Mouse (Mus musculus) liver, postnatal 0 days (tissue): Measurements from ENCODE around the gene Spag9.

ENCODE experiments used
- CTCF ChIP-seq: sonication (generic); IDR thresholded peaks from 2 replicates; pipeline ENCODE4 v1.5.1; 2016; ENCODE audit warnings: antibody characterized with exemption, low read depth
- EP300 ChIP-seq: IDR thresholded peaks from 2 replicates; pipeline ENCODE4 v1.6.1; 2016; ENCODE audit warnings: antibody characterized with exemption, low read depth, mild to moderate bottlenecking

- no peak for TF ChIP-seq CTCF
- no peak for TF ChIP-seq EP300
These were observed 26.7 kb upstream of the Spag9 start for GRCm38 (mm10) chr11:93969171-93969570.
